Mouse (Mus musculus) hindbrain, embryonic 12.5 days (tissue): ENCODE results near the gene Btbd18. TPM values are rescaled to one million over a fixed set of nuclear protein-coding genes. Genes with fewer than 3 reads are reported as not detected.

Source experiments
- ATAC-seq: fragments of 200-750 bp; cut with Nextera tagmentation; 2 replicates; pipeline ENCODE4 v1.8.0; 2017; ENCODE audit warnings: moderate TSS enrichment; ENCODE audit not compliant: low FRiP score
- H3K27ac ChIP-seq: fragments of 300-500 bp; sonication (generic); 2 replicates; pipeline ENCODE4 v1.5.1; 2016; ENCODE audit warnings: mild to moderate bottlenecking
- H3K27me3 ChIP-seq: fragments of 300-500 bp; sonication (generic); 2 replicates; pipeline ENCODE4 v1.6.1; 2016; ENCODE audit warnings: mild to moderate bottlenecking
- H3K36me3 ChIP-seq: fragments of 300-500 bp; sonication (generic); 2 replicates; pipeline ENCODE4 v1.6.1; 2016; ENCODE audit warnings: mild to moderate bottlenecking
- H3K4me1 ChIP-seq: fragments of 300-500 bp; sonication (generic); 2 replicates; pipeline ENCODE4 v1.6.1; 2016
- H3K4me2 ChIP-seq: fragments of 300-500 bp; sonication (generic); replicated peaks from 2 replicates; pipeline ENCODE4 v1.6.1; 2016; ENCODE audit warnings: mild to moderate bottlenecking
- H3K4me3 ChIP-seq: fragments of 300-500 bp; sonication (generic); 2 replicates; pipeline ENCODE4 v1.5.1; 2016; ENCODE audit warnings: mild to moderate bottlenecking
- H3K9ac ChIP-seq: fragments of 300-500 bp; sonication (generic); 2 replicates; pipeline ENCODE4 v1.6.1; 2016; ENCODE audit warnings: mild to moderate bottlenecking, moderate library complexity
- H3K9me3 ChIP-seq: fragments of 300-500 bp; sonication (generic); replicated peaks from 2 replicates; pipeline ENCODE4 v1.6.1; 2016; ENCODE audit warnings: mild to moderate bottlenecking
- WGBS: fragments of 180-500 bp; shearing (Covaris S2); methylation state at CpG from one replicate; pipeline ENCODE4 v1.1.7; 2016; 5-methylcytosine and 5-hydroxymethylcytosine counted together
- polyA plus RNA-seq: library from polyadenylated mRNA; unstranded; fragments of >200 nt; fragmentation: Nextera tagmentation; extraction: Ambion mirVana; gene quantifications from 2 replicates; pipeline ENCODE4 v1.2.1, GENCODE M21; 2016

Btbd18 gene
- polyA plus RNA-seq, 1 experiment from 2014 or later: 0.32 TPM

DNA sequence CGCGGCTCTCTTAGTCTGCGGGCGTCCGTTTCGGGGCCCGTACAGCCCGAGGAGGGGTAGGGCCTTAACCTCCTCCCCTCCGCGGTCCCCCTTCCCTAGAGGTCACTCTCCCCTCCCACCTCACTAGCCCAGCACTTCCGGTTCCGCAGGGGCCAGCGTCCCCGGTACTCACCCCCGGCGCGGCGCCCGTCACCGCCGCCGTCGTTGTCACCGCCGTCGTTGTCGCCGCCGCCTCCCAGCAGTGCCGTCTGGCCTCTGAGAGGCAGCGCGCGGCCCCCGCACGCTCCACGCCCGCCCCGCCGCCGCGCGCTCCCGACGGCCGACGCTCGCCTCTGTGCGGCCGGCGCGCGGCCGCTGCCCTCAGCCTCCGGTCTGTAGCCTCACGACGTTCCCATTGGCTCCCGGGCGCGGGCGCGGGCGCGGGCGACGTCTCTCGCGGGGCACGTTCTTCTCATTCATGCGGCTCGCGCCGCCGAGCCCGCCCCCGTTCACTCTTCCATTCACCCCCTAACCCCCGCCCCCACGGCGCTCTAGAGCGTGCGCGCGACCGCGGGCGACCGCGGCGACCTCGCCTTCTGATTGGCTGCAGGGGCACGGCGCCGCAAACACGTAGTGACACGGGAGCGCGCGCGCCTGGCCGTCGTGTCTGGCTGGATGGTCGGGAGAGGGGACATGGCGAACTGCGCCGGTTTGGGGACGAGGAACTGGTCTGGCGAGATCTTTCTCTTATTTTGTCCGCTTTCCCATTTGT lies 56.1 kb downstream of the Btbd18 start, which contains the start of gene Zdhhc5:
Gene Zdhhc5, minus strand, starts transcription at position 370 of the 751 bp plus-strand sequence.
- no peaks in the 10 kb centered on the region for H3K9me3 ChIP-seq
- peaks cover 10% of the 10 kb centered on the region for H3K36me3 ChIP-seq
- peak within 1 kb of the TSS; percentile 85 for H3K4me2 ChIP-seq
- H3K9ac ChIP-seq: peak within 1 kb of the TSS; percentile 97
- peak within 1 kb of the TSS; percentile 94 for H3K4me3 ChIP-seq
- no peaks in the 10 kb centered on the region for H3K27me3 ChIP-seq
- under 1% methylated on average over 82 of the region's 107 CpGs for WGBS
- peak within 1 kb of the TSS; percentile 97 for H3K27ac ChIP-seq
- ATAC-seq: peak; percentile 98
- H3K4me1 ChIP-seq: peaks cover 12% of the 10 kb centered on the region

DNA sequence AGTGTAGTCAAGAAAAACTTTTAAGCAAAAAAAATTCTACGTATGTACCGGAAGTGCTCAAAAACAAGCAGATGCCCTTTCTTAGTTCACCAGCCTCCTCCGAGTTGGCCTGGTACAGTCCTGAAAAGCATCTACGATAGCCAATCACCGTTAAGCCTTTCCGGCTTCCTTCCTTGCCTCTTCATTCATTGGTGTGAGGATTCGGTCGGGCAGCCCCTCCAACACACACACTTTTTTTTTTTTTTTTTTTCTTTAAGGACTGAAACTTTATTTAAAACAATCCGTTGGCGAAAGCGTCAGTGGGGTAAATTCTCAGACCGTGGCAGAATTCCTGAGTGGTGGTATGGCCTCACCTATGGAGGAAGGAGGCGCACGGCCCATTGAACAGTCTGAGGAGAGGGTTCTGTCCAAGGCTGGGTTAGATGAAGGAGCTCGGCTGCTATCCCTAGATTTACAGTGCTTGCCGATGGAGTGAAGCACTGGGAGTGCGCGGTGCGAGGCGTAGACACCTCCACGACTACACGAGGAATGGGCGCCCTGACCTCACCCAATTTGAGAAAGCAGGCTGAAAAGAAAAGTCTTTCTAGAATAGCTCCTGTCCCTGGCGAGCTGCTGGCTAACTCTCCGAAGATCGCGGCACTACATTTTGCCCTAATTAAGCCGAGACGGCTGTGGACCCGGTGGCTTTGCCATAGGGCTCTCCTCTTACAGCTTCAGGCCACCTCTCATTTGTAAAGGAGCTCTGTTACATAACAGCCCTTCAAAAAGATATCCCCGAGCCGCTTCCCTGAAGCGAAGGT lies 56.9 kb downstream of the Btbd18 start:
- ATAC-seq: peak; percentile 96
- H3K4me2 ChIP-seq: peak overlapping the region; percentile 85
- H3K27me3 ChIP-seq: no peaks in the 10 kb centered on the region
- peaks cover 12% of the 10 kb centered on the region for H3K4me1 ChIP-seq
- under 1% methylated on average over 33 of the region's 33 CpGs for WGBS
- no peaks in the 10 kb centered on the region for H3K9me3 ChIP-seq
- H3K4me3 ChIP-seq: peak overlapping the region; percentile 94
- H3K9ac ChIP-seq: peak overlapping the region; percentile 97
- H3K27ac ChIP-seq: peak overlapping the region; percentile 97
- peaks cover 3% of the 10 kb centered on the region for H3K36me3 ChIP-seq

DNA sequence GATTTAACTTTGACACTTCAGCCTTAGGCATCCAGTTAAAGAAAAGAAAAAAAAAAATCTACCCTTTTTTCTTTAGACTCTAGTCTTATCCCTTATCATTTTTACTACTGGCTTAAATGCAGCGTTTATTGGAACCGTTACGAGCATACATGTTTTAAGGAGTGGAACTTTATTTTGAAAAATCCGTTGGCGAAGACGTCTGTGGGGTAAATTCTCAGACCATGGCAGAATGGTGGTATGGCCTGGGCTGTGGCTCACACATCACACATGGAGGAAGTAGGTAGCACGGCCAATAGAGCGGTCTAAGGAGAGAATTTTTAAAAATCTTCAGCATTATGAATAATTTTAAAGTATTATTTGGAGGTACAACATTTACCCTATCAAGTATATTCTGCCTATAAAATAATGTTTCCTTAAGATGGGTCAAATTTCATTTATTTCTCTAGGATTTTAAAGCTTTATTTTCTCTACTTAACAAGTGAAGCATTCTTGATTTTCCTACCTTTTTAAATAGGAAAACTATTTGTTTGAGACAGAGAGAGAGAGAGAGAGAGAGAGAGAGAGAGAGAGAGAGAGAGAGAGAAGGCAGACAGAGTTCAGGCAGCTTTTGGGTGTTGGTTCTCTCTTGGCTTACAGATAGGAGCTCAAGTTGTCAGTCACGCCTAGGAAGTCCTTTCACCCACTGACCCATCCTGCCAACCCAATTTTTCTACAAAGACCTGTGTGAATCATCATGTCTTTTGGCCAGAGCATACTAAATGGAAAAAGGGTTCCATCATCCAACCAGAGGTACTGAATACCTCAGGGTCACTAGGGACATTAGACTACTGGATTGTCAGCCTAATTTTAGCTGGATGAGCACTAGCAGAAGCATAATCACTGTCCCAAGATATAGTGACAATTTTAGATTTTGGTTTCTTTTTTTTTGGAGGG lies 57.8 kb downstream of the Btbd18 start:
- Histone ChIP-seq H3K36me3 (peaks cover 5% of the 10 kb centered on the region; the same call in 1 of the 2 replicates), H3K4me3 (peak overlapping the region; percentile 94), H3K27me3 (no peaks in the 10 kb centered on the region), H3K9ac (peak overlapping the region; percentile 63), H3K4me1 (peaks cover 12% of the 10 kb centered on the region), H3K4me2 (peak overlapping the region; percentile 85), H3K9me3 (no peaks in the 10 kb centered on the region), H3K27ac (peak overlapping the region; percentile 97)
- WGBS: 43% methylated on average over 9 of the region's 9 CpGs
- no peak for ATAC-seq

DNA sequence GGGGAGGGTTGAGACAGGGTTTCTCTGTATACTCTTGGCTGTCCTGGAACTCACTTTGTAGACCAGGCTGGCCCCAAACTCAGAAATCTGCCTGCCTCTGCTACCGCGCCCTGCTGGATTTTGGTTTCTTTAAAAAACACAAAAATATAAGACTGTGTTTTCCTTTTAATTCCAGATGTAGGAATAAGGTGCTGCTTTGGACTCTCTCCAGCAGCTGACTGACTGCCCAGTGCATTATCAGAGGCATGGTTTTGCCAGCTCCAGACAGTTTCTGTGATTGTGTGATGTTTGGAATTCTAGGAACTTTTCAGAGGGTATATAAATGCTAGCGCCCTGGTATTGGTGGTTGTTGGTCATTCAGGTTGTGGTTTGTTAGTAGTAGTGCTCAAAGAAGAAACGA lies 58.5 kb downstream of the Btbd18 start:
- H3K9me3 ChIP-seq: no peaks in the 10 kb centered on the region
- peaks cover 6% of the 10 kb centered on the region; the same call in 1 of the 2 replicates for H3K36me3 ChIP-seq
- no peak overlapping the region for H3K4me3 ChIP-seq
- H3K9ac ChIP-seq: no peak overlapping the region
- WGBS: 89% methylated on average over 4 of the region's 4 CpGs
- H3K27ac ChIP-seq: no peak overlapping the region
- ATAC-seq: no peak
- H3K4me1 ChIP-seq: peaks cover 12% of the 10 kb centered on the region
- no peaks in the 10 kb centered on the region for H3K27me3 ChIP-seq
- H3K4me2 ChIP-seq: no peak overlapping the region

Other genes with a start within 250 kb of the Btbd18 start
- gene Calcrl, start 233.7 kb upstream of the Btbd18 start, polyA plus RNA-seq: 15.4 and 18.4 TPM in 2 replicates
- 18.7 and 25.7 TPM in 2 replicates for gene Tfpi, start 182.3 kb upstream of the Btbd18 start, polyA plus RNA-seq
- gene Ctnnd1, start 8.3 kb upstream of the Btbd18 start, polyA plus RNA-seq: 52.8 and 62.7 TPM in 2 replicates
- gene Selenoh, start 11.7 kb downstream of the Btbd18 start, polyA plus RNA-seq: 281 and 304 TPM in 2 replicates
- not detected in 2 replicates for gene Gm28635, start 19.0 kb downstream of the Btbd18 start, polyA plus RNA-seq
- gene Med19, start 19.3 kb downstream of the Btbd18 start, polyA plus RNA-seq: 49.3 and 50.0 TPM in 2 replicates
- 172 and 181 TPM in 2 replicates for gene Tmx2, start 20.1 kb downstream of the Btbd18 start, polyA plus RNA-seq
- gene Zdhhc5, start 56.1 kb downstream of the Btbd18 start, polyA plus RNA-seq: 30.0 and 33.8 TPM in 2 replicates
- 35.0 and 37.0 TPM in 2 replicates for gene Clp1, start 68.3 kb downstream of the Btbd18 start, polyA plus RNA-seq
- gene Ypel4, start 75.0 kb downstream of the Btbd18 start, polyA plus RNA-seq: 21.0 and 22.4 TPM in 2 replicates
- gene Gm19426, start 84.6 kb downstream of the Btbd18 start, polyA plus RNA-seq: 9.7 and 10.9 TPM in 2 replicates
- 35.4 and 43.2 TPM in 2 replicates for gene Serping1, start 116.4 kb downstream of the Btbd18 start, polyA plus RNA-seq
- 32.9 and 34.0 TPM in 2 replicates for gene Ube2l6, start 139.7 kb downstream of the Btbd18 start, polyA plus RNA-seq
- 0.13 TPM in 1 of 2 replicates, not detected in the other for gene Smtnl1, start 163.6 kb downstream of the Btbd18 start, polyA plus RNA-seq
- 35.0 and 35.8 TPM in 2 replicates for gene Timm10, start 167.9 kb downstream of the Btbd18 start, polyA plus RNA-seq
- gene Slc43a1, start 179.8 kb downstream of the Btbd18 start, polyA plus RNA-seq: 9.1 and 12.0 TPM in 2 replicates
- gene Rtn4rl2, start 227.6 kb downstream of the Btbd18 start, polyA plus RNA-seq: 5.2 and 6.4 TPM in 2 replicates